17 mouse cellular contexts compared by ENCODE assay signal in the genomic region with DNA sequence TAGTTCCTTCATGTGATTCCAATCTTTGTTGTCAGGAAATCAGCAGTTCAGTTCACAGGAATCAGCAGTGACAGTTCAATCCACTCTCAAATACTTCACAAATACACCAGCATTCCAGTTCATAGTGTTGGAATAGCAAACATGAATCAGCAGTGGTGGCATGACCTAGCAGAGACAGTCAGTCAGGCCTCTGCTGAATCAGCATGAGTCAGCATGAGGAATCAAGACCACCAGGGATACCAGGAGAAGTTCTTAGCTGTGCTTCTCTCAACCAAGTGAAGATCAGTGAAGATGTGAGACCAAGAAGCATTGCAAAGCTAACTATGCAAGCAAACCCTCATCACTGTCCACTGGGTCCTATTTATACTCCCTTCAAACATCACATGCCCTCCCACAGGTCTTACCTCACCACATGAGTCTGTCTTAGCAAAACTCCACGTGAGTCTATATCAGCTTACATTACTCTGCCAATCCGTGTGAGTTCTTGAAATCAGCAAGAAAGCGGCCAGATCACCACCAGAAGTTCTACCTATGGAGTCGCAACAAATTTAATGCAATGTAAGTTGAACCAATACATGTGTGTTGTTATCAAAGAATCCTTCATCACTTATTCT. TPM values are rescaled to one million over a fixed set of nuclear protein-coding genes. Genes with fewer than 3 reads are reported as not detected.
DNase-seq lines count a peak whose midpoint lies in the region; ATAC-seq and TF ChIP-seq lines count a peak whose summit lies in the region.
"Had no signal": no experiment of that assay in that cellular context is flagged by ENCODE, and none has a peak within 500 bp of the region (broad histone marks: within the 10 kb centered on the region; RNA-seq: fewer than 3 reads in every experiment).

No protein-coding gene starts in this region.

- H3K4me1 ChIP-seq in megakaryocyte, embryonic 14.5 days = peaks cover 46% of the 10 kb centered on the region
- peaks cover 21% of the 10 kb centered on the region for H3K4me1 ChIP-seq in liver, embryonic 13.5 days (replicated peaks)
- H3K4me1 ChIP-seq in midbrain, embryonic 16.5 days (ENCODE audit: control insufficient read depth, insufficient read depth, low read length) = no peaks in the 10 kb centered on the region
- H3K4me1 ChIP-seq in thymus, adult 2 months (replicated peaks; ENCODE audit: control insufficient read depth, insufficient read depth, low read length) = no peaks in the 10 kb centered on the region
- H3K4me1 ChIP-seq: hindbrain, embryonic 12.5 days; limb, embryonic 10.5 days had no signal

- no peak for ATAC-seq in megakaryocyte, adult 5-6 weeks (ENCODE audit: poor library complexity, severe bottlenecking)
- ATAC-seq in liver, embryonic 13.5 days (ENCODE audit: low read depth) = peak; percentile 90
- no peak for ATAC-seq in midbrain, embryonic 16.5 days
- ATAC-seq: activated CD4-positive, CD25-positive, alpha-beta regulatory T cell, adult 4 months; intestine, embryonic 16.5 days; Patski had no signal

- no peaks in the 10 kb centered on the region for H3K9me3 ChIP-seq in megakaryocyte, embryonic 14.5 days
- H3K9me3 ChIP-seq in liver, embryonic 13.5 days (replicated peaks) = no peaks in the 10 kb centered on the region
- no peaks in the 10 kb centered on the region for H3K9me3 ChIP-seq in midbrain, embryonic 16.5 days (replicated peaks; ENCODE audit: control insufficient read depth, low read length, poor library complexity, severe bottlenecking)
- H3K9me3 ChIP-seq: hindbrain, embryonic 12.5 days; limb, embryonic 10.5 days had no signal

- no peak overlapping the region for H3K9ac ChIP-seq in liver, embryonic 13.5 days
- no peak overlapping the region for H3K9ac ChIP-seq in midbrain, embryonic 16.5 days (ENCODE audit: low read depth, low read length)
- H3K9ac ChIP-seq: hindbrain, embryonic 12.5 days had no signal

- H3K36me3 ChIP-seq in megakaryocyte, embryonic 14.5 days (replicated peaks; ENCODE audit: low read length) = no peaks in the 10 kb centered on the region
- H3K36me3 ChIP-seq in liver, embryonic 13.5 days = no peaks in the 10 kb centered on the region
- no peaks in the 10 kb centered on the region for H3K36me3 ChIP-seq in midbrain, embryonic 16.5 days (ENCODE audit: control insufficient read depth, insufficient read depth, low read length)
- H3K36me3 ChIP-seq in thymus, adult 2 months (ENCODE audit: control insufficient read depth, insufficient read depth, low read length) = no peaks in the 10 kb centered on the region
- H3K36me3 ChIP-seq: hindbrain, embryonic 12.5 days; limb, embryonic 10.5 days had no signal

- no peaks in the 10 kb centered on the region for H3K27me3 ChIP-seq in megakaryocyte, embryonic 14.5 days (replicated peaks)
- H3K27me3 ChIP-seq in liver, embryonic 13.5 days = no peaks in the 10 kb centered on the region
- no peaks in the 10 kb centered on the region for H3K27me3 ChIP-seq in midbrain, embryonic 16.5 days (ENCODE audit: control insufficient read depth, insufficient read depth, low read depth, low read length)
- no peaks in the 10 kb centered on the region for H3K27me3 ChIP-seq in thymus, adult 2 months (ENCODE audit: control insufficient read depth, insufficient read depth, low read length)
- H3K27me3 ChIP-seq: hindbrain, embryonic 12.5 days had no signal

- DNase-seq in c-Kit-negative CD71-positive TER-119-positive erythroid progenitor cells, embryonic 14.5 days (ENCODE audit: low read depth, low spot score) = peak; percentile 75
- peak; percentile 58 for DNase-seq in liver, embryonic 13.5 days
- no peak for DNase-seq in thymus, adult 2 months
- DNase-seq in left cerebral cortex, adult 18-20 months (ENCODE audit: low spot score in 2 of 2) = no peak
- DNase-seq: cerebellum, postnatal 25 days; gastrocnemius, adult 2 months; layer of hippocampus, postnatal 36 days; lung, adult 2 months; midbrain, embryonic 14.5 days had no signal

- H3K4me2 ChIP-seq in liver, embryonic 13.5 days = peak overlapping the region; percentile 12; the same call in 1 of the 2 replicates
- H3K4me2 ChIP-seq in midbrain, embryonic 16.5 days (ENCODE audit: low read length) = no peak overlapping the region
- H3K4me2 ChIP-seq: hindbrain, embryonic 12.5 days had no signal

- H3K27ac ChIP-seq in liver, embryonic 13.5 days = peak overlapping the region; percentile 63
- H3K27ac ChIP-seq in midbrain, embryonic 16.5 days (ENCODE audit: low read length) = no peak overlapping the region
- no peak overlapping the region for H3K27ac ChIP-seq in thymus, adult 2 months (ENCODE audit: control insufficient read depth, insufficient read depth, low read length)
- H3K27ac ChIP-seq: gastrocnemius, adult 2 months; hindbrain, embryonic 12.5 days; limb, embryonic 10.5 days had no signal

- peak overlapping the region; percentile 16 for H3K4me3 ChIP-seq in megakaryocyte, embryonic 14.5 days (replicated peaks)
- H3K4me3 ChIP-seq in liver, embryonic 13.5 days (replicated peaks) = no peak overlapping the region
- H3K4me3 ChIP-seq in midbrain, embryonic 16.5 days (ENCODE audit: low read depth, low read length) = no peak overlapping the region
- no peak overlapping the region for H3K4me3 ChIP-seq in thymus, adult 2 months (ENCODE audit: control insufficient read depth, insufficient read depth, low read length)
- H3K4me3 ChIP-seq: gastrocnemius, adult 2 months; hindbrain, embryonic 12.5 days; limb, embryonic 10.5 days had no signal

- no peak for TF ChIP-seq POLR2A in thymus, adult 2 months (IDR thresholded peaks at IDR 0.05; ENCODE audit: control insufficient read depth, extremely low read depth, insufficient read depth, low read length, poor library complexity)

- 64% methylated on average over 4 of the region's 4 CpGs for WGBS in liver, embryonic 13.5 days (ENCODE audit: insufficient replicate concordance)
- WGBS in midbrain, embryonic 16.5 days = 81% methylated on average over 4 of the region's 4 CpGs
- WGBS in thymus, adult 2 months = 86% methylated on average over 4 of the region's 4 CpGs

- no peak for TF ChIP-seq CTCF in thymus, adult 2 months (IDR thresholded peaks at IDR 0.05; ENCODE audit: borderline replicate concordance, control insufficient read depth, extremely low read depth, insufficient read depth, low read length, poor library complexity)

RNA-seq across cellular contexts. Expression of gene Ccdc88a, which starts 27.7 kb away (rescaled TPM):
- 4.2 and 7.3 TPM in 2 replicates for polyA plus RNA-seq in megakaryocyte, embryonic 14.5 days (2012; ENCODE audit: insufficient read depth, low replicate concordance)
- total RNA-seq in megakaryocyte, adult 5-6 weeks (2015) = 82.3 and 82.4 TPM in 2 replicates
- 94.1 and 111 TPM in 2 replicates for total RNA-seq in megakaryocyte, adult 5-6 weeks (2017)
- 5.0 and 5.2 TPM in 2 replicates for polyA plus RNA-seq in liver, embryonic 13.5 days (2015; fragmentation: Nextera tagmentation; extraction: Ambion mirVana)
- polyA plus RNA-seq in midbrain, embryonic 16.5 days (2015; fragmentation: Nextera tagmentation; extraction: Ambion mirVana) = 70.1 and 80.5 TPM in 2 replicates
- 2.3 and 5.1 TPM in 2 replicates for polyA plus RNA-seq in thymus, adult 2 months (2012; rRNA removed)
- 10 to 100 TPM; 54.1 to 55.5 TPM for total RNA-seq in left cerebral cortex, adult 18-20 months (2021)

Comparison
In these comparisons a context has a peak if more than half of its experiments do, and no peak if none do; other contexts are left out.
1. DNase-seq: peak in c-Kit-negative CD71-positive TER-119-positive erythroid progenitor cells, embryonic 14.5 days (single experiment) and liver, embryonic 13.5 days (single experiment); none in thymus, adult 2 months (single experiment) and left cerebral cortex, adult 18-20 months (0 of 2).